Mouse (Mus musculus): Measurements from ENCODE around the gene Psme4. TPM values are rescaled to one million over a fixed set of nuclear protein-coding genes. Genes with fewer than 3 reads are reported as not detected.
"Not testable (repeated sequence)": the region's sequence is repeated elsewhere in the genome, so short reads cannot be mapped to it uniquely, and the experiment has no call there.

Psme4 gene
- 36.4 TPM for polyA plus RNA-seq (2021)

DNA sequence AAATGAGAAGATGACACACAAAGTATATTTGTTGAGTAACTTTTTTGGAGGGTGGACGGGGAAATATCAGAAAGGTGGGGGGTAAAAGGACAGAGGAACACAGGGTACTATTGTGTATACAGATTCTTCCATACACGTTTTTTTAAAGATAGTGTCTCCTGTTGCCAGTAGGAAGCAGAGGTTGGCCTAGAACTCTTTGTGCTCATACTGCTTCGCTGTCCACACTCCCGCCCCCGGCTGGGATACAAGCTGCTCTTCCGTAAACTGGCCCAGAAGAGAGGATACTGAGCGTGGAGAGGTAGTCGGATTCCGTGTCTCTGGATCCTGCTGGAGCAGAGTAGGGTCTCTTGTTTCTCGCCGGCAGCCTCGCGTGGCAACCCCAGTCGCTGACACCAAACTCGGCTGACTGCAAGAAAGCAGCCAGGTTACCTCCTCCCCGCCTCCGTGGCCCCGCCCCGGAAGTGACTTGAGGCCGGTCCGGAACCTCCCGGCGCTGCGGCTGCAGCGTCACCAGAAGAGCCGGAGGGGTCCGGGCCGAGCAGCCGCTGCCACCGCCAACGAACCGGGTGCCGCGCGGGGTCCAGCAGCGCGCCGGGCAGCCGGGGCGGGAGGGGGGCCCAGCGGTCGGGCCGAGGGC lies at the start of gene Psme4:
Gene Psme4 (plus strand): TSS at position 460 of the 637 bp plus-strand sequence.
- ATAC-seq (peak; percentile 98), DNase-seq (ENCODE audit: low read depth, low spot score) (peak; percentile 70)
- no peaks in the 10 kb centered on the region for H3K27me3 ChIP-seq
- CTCF ChIA-PET, result no interaction called here
- no peak for TF ChIP-seq CTCF (IDR thresholded peaks at IDR 0.05)
- in situ Hi-C loops (cut with MboI; ENCODE audit: low pct_unique_long_range_greater_than_20kb), result no loop called here
- POLR2A ChIA-PET, result interaction anchor here (0.6 to 1.2 kb wide), 2 partner anchors 97 to 1398 kb away, joined by 3 to 4 read pairs; no protein-coding TSS in a partner anchor

DNA sequence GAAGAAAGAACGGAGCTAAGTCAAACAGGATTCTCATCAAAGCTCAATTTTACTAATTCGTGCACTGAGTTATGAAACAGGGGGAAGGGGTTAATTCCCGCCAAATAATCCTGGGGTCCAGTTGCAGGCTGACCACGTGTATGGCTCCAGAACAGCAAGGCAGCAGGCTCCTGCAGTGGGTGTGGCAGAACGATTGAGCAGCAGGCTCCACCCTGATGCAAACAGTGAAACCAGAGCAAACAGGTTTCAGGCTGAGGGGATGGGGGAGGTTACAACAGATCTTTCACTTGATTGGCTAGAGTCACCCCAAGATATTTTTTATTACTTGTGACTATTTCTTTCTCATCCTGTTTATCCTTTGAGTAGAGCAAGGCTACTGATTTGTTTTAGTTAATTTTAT lies 48.1 kb upstream of the Psme4 start:
- ChIA-PET POLR2A (no interaction called here), CTCF (no interaction called here)
- H3K27me3 ChIP-seq, result peaks cover 12% of the 10 kb centered on the region
- ATAC-seq (no peak), DNase-seq (ENCODE audit: low read depth, low spot score) (no peak)
- in situ Hi-C loops (cut with MboI; ENCODE audit: low pct_unique_long_range_greater_than_20kb), result no loop called here
- no peak for TF ChIP-seq CTCF (IDR thresholded peaks at IDR 0.05)

DNA sequence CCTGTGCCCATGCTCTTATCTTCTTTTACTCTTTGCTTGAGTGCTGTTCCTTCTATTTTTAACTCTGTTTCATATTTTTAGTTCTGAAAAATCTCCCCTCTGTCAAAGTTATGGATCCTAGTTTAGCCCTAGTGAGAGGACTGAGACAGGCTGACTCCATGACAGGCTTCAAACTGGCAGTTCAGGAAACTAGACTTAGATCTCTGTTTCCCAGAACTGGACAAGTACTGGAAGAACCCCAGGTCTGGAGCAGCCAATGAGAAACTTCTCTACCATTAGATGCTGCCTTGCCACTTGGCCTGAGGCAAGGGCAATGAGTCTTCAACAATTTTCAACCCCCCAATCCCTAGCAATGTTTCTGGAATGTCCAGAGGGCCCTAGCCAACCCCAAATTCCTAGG lies 40.8 kb upstream of the Psme4 start:
- no peak for TF ChIP-seq CTCF (IDR thresholded peaks at IDR 0.05)
- in situ Hi-C loops (cut with MboI; ENCODE audit: low pct_unique_long_range_greater_than_20kb), result no loop called here
- no peak for DNase-seq (ENCODE audit: low read depth, low spot score)
- peaks cover 23% of the 10 kb centered on the region for H3K27me3 ChIP-seq
- POLR2A ChIA-PET, result no interaction called here
- ATAC-seq, result no peak
- CTCF ChIA-PET, result no interaction called here

DNA sequence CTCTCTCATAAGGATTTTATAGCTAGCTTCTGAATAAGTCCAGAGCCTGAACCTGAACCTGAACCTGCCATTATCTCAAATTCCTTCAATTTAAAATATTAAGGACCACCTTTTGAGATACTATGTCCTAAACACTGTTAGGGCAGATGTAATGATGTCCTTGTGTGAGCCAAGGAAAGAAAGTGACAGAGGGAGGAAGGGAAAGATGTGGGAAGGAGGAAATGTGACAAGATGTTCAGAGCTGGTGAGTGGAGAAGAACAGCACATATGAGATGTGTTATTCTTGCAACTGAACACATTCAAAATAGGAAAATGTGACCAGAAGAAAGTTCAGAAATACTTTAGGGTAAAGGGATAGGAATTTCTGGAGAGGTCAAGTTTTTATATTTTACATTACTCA lies 38.1 kb upstream of the Psme4 start:
- peaks cover 23% of the 10 kb centered on the region for H3K27me3 ChIP-seq
- no peak for TF ChIP-seq CTCF (IDR thresholded peaks at IDR 0.05)
- ATAC-seq, result no peak
- POLR2A ChIA-PET, result no interaction called here
- CTCF ChIA-PET, result interaction anchor here (0.6 kb wide), 1 partner anchor 97 kb away, joined by 3 read pairs; no protein-coding TSS in a partner anchor
- in situ Hi-C loops (cut with MboI; ENCODE audit: low pct_unique_long_range_greater_than_20kb), result no loop called here
- no peak for DNase-seq (ENCODE audit: low read depth, low spot score)

DNA sequence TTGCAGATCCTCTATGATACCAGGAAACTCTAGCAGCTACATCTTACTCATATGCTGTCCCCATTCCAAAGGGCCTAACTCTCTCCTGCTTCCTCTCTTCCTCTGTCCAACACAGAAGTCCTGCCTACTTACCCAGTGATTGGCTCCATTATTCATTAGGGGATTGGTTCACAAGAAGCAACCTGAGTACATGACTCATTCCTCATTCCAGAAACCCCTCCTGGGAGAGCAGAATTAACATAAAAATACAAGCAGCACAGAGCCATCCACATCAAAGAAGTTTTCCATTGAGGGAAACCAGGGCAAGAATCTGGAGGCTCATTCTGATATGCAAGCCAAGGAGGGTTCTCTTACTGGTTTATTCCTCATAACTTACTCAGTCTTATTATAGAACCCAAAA lies 27.5 kb upstream of the Psme4 start:
- H3K27me3 ChIP-seq, result no peaks in the 10 kb centered on the region
- no peak for TF ChIP-seq CTCF (IDR thresholded peaks at IDR 0.05)
- POLR2A ChIA-PET, result no interaction called here
- in situ Hi-C loops (cut with MboI; ENCODE audit: low pct_unique_long_range_greater_than_20kb), result no loop called here
- no peak for DNase-seq (ENCODE audit: low read depth, low spot score)
- no peak for ATAC-seq
- CTCF ChIA-PET, result no interaction called here

DNA sequence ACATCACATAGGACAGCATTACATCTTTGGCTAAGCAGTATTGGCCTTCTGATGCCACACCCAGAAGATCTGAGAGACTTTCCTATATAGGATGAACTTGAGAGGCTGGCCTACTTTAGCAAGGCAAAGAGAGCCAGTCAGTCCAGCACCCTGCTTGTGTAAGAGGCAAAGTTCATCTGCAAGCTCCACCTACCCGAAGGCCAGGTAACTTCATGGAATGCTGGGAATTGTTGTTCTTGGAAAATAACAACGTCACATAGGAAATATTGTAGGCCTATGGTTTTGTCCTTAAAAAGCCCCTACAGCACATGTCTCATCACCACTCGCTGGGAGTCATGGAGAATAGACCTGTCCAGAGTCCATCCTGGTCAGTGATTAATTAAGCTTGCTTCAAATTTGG lies 22.6 kb upstream of the Psme4 start:
- ATAC-seq (no peak), DNase-seq (ENCODE audit: low read depth, low spot score) (no peak)
- H3K27me3 ChIP-seq, result peaks cover under 1% of the 10 kb centered on the region
- ChIA-PET POLR2A (no interaction called here), CTCF (no interaction called here)
- TF ChIP-seq CTCF (IDR thresholded peaks at IDR 0.05), result no peak
- in situ Hi-C loops (cut with MboI; ENCODE audit: low pct_unique_long_range_greater_than_20kb), result no loop called here

DNA sequence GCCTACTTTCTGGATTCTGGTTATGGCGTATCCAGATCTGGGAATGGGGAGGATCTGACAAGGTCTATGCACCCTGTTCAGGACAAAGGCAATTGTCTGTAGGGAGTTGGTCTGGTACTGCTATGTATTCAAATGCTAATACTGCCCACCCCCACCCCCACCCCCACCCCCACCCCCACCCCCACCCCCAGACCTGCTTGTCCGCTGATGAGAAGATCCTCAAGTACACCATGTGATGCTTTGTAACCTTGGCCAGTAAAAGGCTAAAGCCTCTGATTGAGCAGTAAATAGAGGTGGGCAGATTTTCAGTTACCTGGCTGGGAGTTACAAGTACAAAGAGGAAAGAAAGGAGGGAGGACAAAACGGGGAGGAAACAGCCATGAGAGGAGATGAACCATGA lies 21.9 kb upstream of the Psme4 start:
- no peak for ATAC-seq
- in situ Hi-C loops (cut with MboI; ENCODE audit: low pct_unique_long_range_greater_than_20kb), result no loop called here

DNA sequence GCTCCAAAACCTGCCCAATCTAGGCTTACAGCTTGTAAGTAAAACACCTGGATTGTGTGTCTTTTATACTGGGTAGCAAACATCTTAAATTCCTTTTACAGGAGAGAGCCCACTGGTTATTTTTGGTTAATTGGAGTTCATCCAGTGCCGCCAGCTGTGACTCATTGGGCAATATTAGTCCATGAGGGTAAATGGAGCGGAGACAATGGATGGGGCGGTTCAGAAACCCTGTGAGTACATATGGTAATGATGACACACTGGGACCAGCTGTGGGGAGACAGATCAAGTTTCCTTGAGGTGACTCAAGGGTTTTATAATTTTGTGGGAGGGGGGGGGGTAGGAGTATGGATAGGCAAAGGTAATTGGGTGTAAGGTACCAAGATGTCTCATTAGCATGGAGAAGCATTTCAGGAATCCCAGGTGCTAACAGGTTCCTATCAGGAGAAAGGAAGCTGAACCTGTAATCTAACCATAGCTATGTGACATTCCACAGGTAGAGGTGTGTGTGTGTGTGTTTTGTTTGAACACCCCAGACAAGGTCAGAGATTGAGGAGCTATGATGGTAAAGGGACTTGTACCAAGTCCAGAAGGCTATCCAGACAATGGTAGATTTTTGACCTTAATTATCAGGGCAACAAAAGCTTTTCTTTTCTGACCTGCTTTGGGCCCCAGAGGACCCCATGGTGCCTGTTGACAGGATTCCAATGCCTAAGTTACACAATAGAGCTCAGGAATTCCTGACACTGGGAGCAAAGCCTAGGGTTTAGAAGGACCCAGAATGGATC lies 21.3 kb upstream of the Psme4 start:
- H3K27me3 ChIP-seq, result peaks cover 8% of the 10 kb centered on the region
- DNase-seq (ENCODE audit: low read depth, low spot score), result no peak
- ATAC-seq, result peak; percentile 88
- POLR2A ChIA-PET, result no interaction called here
- no peak for TF ChIP-seq CTCF (IDR thresholded peaks at IDR 0.05)
- in situ Hi-C loops (cut with MboI; ENCODE audit: low pct_unique_long_range_greater_than_20kb), result no loop called here
- CTCF ChIA-PET, result interaction anchor here (1.1 kb wide), 1 partner anchor 13 kb away, joined by 3 read pairs; no protein-coding TSS in a partner anchor

More for the DNA sequence above, 21.9 kb upstream of the Psme4 start:
- no peak for DNase-seq (ENCODE audit: low read depth, low spot score)
- no peak for TF ChIP-seq CTCF (IDR thresholded peaks at IDR 0.05)
- H3K27me3 ChIP-seq, result peaks cover 6% of the 10 kb centered on the region
- CTCF ChIA-PET, result no interaction called here
- POLR2A ChIA-PET, result no interaction called here

DNA sequence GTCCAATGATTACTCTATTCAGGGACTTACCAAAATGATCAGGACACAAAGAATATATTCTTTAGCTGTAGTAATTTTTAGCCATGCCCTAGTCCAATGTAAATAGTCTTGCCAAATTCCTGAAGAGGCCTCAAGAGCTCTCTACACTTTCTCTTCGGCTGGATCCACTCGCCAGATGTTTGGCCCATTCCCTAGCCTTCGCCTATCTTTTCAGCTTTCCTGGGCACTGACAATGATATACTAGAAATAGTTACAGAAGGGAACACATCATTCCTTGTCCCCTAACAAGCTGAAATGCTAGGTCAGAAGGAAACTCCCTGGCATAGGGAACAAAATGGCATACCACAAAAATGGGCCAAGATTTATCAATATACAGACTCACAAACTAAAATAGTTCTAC lies 18.6 kb upstream of the Psme4 start:
- in situ Hi-C loops (cut with MboI; ENCODE audit: low pct_unique_long_range_greater_than_20kb), result no loop called here
- TF ChIP-seq CTCF (IDR thresholded peaks at IDR 0.05), result no peak
- ATAC-seq (no peak), DNase-seq (ENCODE audit: low read depth, low spot score) (no peak)
- peaks cover 18% of the 10 kb centered on the region for H3K27me3 ChIP-seq
- POLR2A ChIA-PET, result no interaction called here
- CTCF ChIA-PET, result no interaction called here

DNA sequence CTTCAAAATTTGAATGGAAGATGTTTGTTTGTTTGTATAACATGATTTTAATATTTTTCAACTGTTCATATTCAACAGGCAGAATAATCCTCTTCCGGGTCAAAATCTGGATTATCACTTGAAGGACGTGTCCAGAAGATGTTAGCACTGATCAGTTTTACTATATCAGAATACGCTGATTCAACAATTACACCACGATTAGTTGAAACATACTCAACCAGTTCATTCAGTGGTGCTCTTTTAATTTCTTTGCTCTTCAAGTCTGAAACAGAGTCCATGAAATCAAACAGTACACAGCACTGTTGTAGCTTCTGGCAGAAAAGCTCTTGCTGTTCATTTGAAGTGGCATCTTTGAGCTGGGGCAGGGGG lies 17.1 kb upstream of the Psme4 start:
- ATAC-seq; POLR2A ChIA-PET; CTCF ChIA-PET; DNase-seq (ENCODE audit: low read depth, low spot score); in situ Hi-C loops (cut with MboI; ENCODE audit: low pct_unique_long_range_greater_than_20kb): not testable (repeated sequence)
- H3K27me3 ChIP-seq, result peaks cover 18% of the 10 kb centered on the region

DNA sequence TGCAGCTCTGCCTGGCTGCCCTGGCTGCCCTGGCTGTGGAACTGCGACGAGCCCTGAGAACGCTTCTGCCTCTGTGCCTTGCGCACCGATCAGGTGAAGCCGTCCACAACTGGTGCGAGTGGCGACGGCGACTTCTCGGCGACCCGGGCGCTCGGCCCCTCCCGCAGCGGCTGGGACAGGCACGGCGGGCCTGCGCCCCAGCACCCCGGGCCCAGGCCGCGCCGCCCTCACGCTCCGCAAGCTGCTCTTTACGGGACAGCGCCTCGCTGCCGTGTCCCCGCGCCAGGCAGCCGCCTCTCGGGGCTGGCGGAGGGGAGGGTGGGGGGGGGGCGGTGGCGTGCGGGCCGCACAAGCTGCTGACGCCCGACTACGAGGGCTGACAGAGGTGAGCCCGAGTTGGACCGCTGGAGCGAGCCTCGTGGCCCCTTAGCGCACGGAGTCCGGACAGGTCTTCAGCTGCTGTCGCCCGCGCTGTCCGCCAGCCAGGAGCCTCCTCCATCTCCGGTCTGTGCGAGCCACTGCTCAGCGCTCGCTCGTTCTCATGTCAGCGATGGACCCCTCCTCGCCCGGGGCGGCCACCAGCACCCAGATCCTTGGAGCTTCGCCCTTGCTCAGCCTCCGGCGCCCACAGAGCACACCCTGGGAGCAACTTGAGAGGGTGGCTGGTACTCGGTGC lies 16.5 kb upstream of the Psme4 start:
- POLR2A ChIA-PET, result no interaction called here
- H3K27me3 ChIP-seq, result peaks cover 18% of the 10 kb centered on the region
- TF ChIP-seq CTCF (IDR thresholded peaks at IDR 0.05), result no peak
- no peak for DNase-seq (ENCODE audit: low read depth, low spot score)
- peak; percentile 73 for ATAC-seq
- in situ Hi-C loops (cut with MboI; ENCODE audit: low pct_unique_long_range_greater_than_20kb), result no loop called here
- CTCF ChIA-PET, result no interaction called here
